Mouse (Mus musculus) granulocyte monocyte progenitor cell, adult 5-6 weeks (primary cell): ENCODE measurements around the gene Ldlrap1. TPM values are rescaled to one million over a fixed set of nuclear protein-coding genes. Genes with fewer than 3 reads are reported as not detected.
"Not testable (repeated sequence)": the region's sequence is repeated elsewhere in the genome, so short reads cannot be mapped to it uniquely, and the experiment has no call there.

Experiments used
- ATAC-seq: replicated peaks from 2 replicates; pipeline ENCODE4 v1.8.0; 2016; ENCODE audit warnings: mild to moderate bottlenecking, moderate TSS enrichment, inconsistent platforms; ENCODE audit not compliant: poor library complexity, severe bottlenecking
- total RNA-seq, 2 experiments: library from RNA; stranded (forward) in 1 of 2; stranded (reverse) in 1 of 2; fragments of 200-712, 200-1000 nt in 1 of 2; fragments of >200 nt in 1 of 2; fragmentation: Nextera tagmentation in 1 of 2; gene quantifications; 2 replicates each; pipeline ENCODE4 v1.2.3; 2014 to 2017

The Ldlrap1 gene
- 28.4 and 30.6 TPM in 2 replicates for total RNA-seq (2014; fragmentation: Nextera tagmentation)
- 10.1 and 10.2 TPM in 2 replicates for total RNA-seq (2017)

GRCm38 (mm10) chr4:134767426-134768225, at the start of gene Ldlrap1:
Ldlrap1 (minus strand) TSS chr4:134768024.
- ATAC-seq: peak; percentile 68

GRCm38 (mm10) chr4:134814229-134814571, 46.4 kb upstream of the Ldlrap1 start:
- no peak for ATAC-seq

GRCm38 (mm10) chr4:134813406-134814228, 45.8 kb upstream of the Ldlrap1 start:
- no peak for ATAC-seq

- ATAC-seq: no peak
Measured at GRCm38 (mm10) chr4:134804765-134805164, 36.9 kb upstream of the Ldlrap1 start.

GRCm38 (mm10) chr4:134802765-134803164, 34.9 kb upstream of the Ldlrap1 start:
- no peak for ATAC-seq

GRCm38 (mm10) chr4:134802155-134802554, 34.3 kb upstream of the Ldlrap1 start:
- no peak for ATAC-seq

GRCm38 (mm10) chr4:134800693-134801092, 32.9 kb upstream of the Ldlrap1 start:
- no peak for ATAC-seq

GRCm38 (mm10) chr4:134800098-134800497, 32.3 kb upstream of the Ldlrap1 start:
- ATAC-seq: no peak

- peak; percentile 80 for ATAC-seq
Measured at GRCm38 (mm10) chr4:134799272-134799671, 31.4 kb upstream of the Ldlrap1 start.

GRCm38 (mm10) chr4:134798861-134799260, 31.0 kb upstream of the Ldlrap1 start:
- no peak for ATAC-seq

GRCm38 (mm10) chr4:134797621-134798020, 29.8 kb upstream of the Ldlrap1 start:
- ATAC-seq: no peak

- ATAC-seq: peak; percentile 51
Measured at GRCm38 (mm10) chr4:134796581-134797361, 28.9 kb upstream of the Ldlrap1 start.

- ATAC-seq: 0 out of 2 replicates have a peak, but pooled peaks have one; percentile 5
Measured at GRCm38 (mm10) chr4:134795819-134796485, 28.1 kb upstream of the Ldlrap1 start.

GRCm38 (mm10) chr4:134794959-134795358, 27.1 kb upstream of the Ldlrap1 start:
- not testable (repeated sequence) for ATAC-seq

GRCm38 (mm10) chr4:134793213-134793956, 25.6 kb upstream of the Ldlrap1 start:
- no peak for ATAC-seq

GRCm38 (mm10) chr4:134791731-134792130, 23.9 kb upstream of the Ldlrap1 start:
- no peak for ATAC-seq

GRCm38 (mm10) chr4:134786946-134787345, 19.1 kb upstream of the Ldlrap1 start:
- ATAC-seq: peak; percentile 88

GRCm38 (mm10) chr4:134784701-134785100, 16.9 kb upstream of the Ldlrap1 start:
- no peak for ATAC-seq
